Mouse (Mus musculus): Measurements from ENCODE around the gene 4632433K11Rik. TPM values are rescaled to one million over a fixed set of nuclear protein-coding genes. Genes with fewer than 3 reads are reported as not detected.

4632433K11Rik gene
- polyA plus RNA-seq, 1 experiment = not detected

DNA sequence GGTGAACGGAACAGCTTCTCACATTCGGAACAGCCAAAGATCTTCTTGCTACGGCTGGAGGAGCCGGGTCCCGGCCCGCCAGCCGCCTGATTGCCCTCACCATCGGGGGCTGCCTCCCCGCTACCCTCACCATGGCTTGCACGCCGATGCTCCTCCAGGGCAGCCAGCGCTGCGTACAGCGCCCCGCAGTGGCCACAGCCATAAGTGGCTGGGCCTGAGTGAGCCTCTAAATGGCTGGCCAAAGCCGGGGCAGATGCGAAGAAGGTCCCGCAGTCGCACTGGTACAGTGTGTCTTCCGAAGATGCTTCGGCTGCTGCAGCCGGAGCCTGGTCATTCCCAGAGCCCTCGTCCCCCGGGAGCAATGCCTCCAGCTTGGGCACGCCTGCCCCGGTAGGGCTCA is 25.7 kb upstream of the 4632433K11Rik start:
- no peak overlapping the region for H3K4me3 ChIP-seq (ENCODE audit: insufficient read depth, low read length)
- peaks cover 4% of the 10 kb centered on the region; the same call in 1 of the 2 replicates for H3K4me1 ChIP-seq (ENCODE audit: control insufficient read depth, insufficient read depth, low read length)
- no peak overlapping the region for H3K27ac ChIP-seq (ENCODE audit: insufficient read depth, low read depth, low read length)
- TF ChIP-seq POLR2A (IDR thresholded peaks at IDR 0.05; ENCODE audit: borderline replicate concordance, low read depth, low read length) (no peak), CTCF (IDR thresholded peaks at IDR 0.05; ENCODE audit: low read depth, low read length) (no peak)

GRCm38 (mm10) chr7:5012681-5013513 is 21.0 kb upstream of the 4632433K11Rik start:
- no peak for TF ChIP-seq POLR2A (IDR thresholded peaks at IDR 0.05; ENCODE audit: borderline replicate concordance, low read depth, low read length)
- TF ChIP-seq CTCF (IDR thresholded peaks at IDR 0.05; ENCODE audit: low read depth, low read length) = no peak
- no peak overlapping the region for H3K4me3 ChIP-seq (ENCODE audit: insufficient read depth, low read length)
- H3K4me1 ChIP-seq (ENCODE audit: control insufficient read depth, insufficient read depth, low read length) = peaks cover 11% of the 10 kb centered on the region
- H3K27ac ChIP-seq (ENCODE audit: insufficient read depth, low read depth, low read length) = 0 out of 2 replicates have a peak overlapping the region, but pooled peaks have one; percentile 4

- H3K4me1 ChIP-seq (ENCODE audit: control insufficient read depth, insufficient read depth, low read length) = peaks cover 18% of the 10 kb centered on the region
- peak within 1 kb of the TSS; percentile 100 for H3K27ac ChIP-seq (ENCODE audit: insufficient read depth, low read depth, low read length)
- peak within 1 kb of the TSS; percentile 97 for H3K4me3 ChIP-seq (ENCODE audit: insufficient read depth, low read length)
- TF ChIP-seq CTCF (IDR thresholded peaks at IDR 0.05; ENCODE audit: low read depth, low read length) (no peak), POLR2A (IDR thresholded peaks at IDR 0.05; ENCODE audit: borderline replicate concordance, low read depth, low read length) (no peak; the same call in 1 of the 2 replicates)
Measured at GRCm38 (mm10) chr7:5014251-5015117, 19.4 kb upstream of the 4632433K11Rik start, which contains the start of the genes Zfp524 and Fiz1. Zfp524 (plus strand) TSS chr7:5014415. Fiz1 (minus strand) TSS chr7:5014697.

DNA sequence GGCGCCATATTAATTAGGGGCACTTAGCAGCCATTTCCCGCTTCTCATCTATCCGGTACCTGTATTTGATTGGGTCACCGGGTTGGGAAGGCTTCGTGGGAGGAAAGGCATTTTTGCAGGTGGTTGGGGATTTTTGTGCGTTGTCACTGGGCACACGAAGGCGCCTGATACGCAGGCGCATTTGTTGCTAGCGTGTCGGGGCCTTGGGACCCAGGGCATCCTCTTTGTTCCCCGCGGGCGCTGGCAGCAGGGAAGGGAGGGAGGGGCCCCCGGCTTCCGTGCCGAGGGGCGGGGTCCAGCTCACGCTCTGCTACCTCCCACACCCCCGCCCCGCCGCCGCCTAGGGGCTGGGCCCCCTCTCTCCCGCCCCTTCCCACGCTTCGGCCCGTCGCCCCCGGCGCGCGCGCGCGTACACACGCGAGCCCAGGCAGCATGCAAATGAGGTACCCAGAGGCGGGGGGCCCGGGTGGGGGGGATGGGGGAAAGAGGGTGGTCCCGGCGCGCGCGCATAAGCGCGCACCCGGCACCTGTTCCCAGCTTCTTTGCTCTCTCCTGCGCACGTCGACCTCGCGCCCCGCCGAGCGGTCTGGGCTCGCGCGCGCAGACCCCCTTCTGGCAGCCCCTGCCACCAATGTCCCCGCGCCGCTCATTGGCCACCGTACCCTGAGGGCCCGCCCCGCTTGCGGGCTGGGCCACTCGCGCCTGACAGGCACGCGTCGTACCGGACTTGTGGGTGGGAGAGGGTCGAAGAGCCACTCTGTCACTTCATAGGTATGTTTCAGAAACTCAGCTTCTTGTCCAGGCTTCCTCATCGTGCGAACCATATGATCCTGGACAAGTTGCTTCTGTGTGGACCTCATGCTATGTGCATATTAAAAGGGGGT is 18.6 kb upstream of the 4632433K11Rik start, which contains the start of gene Gm44973:
Gene Gm44973, plus strand, starts transcription at position 379 of the 884 bp plus-strand sequence.
- Histone ChIP-seq H3K4me3 (ENCODE audit: insufficient read depth, low read length) (peak within 1 kb of the TSS; percentile 97), H3K27ac (ENCODE audit: insufficient read depth, low read depth, low read length) (peak within 1 kb of the TSS; percentile 100), H3K4me1 (ENCODE audit: control insufficient read depth, insufficient read depth, low read length) (peaks cover 18% of the 10 kb centered on the region)
- TF ChIP-seq CTCF (IDR thresholded peaks at IDR 0.05; ENCODE audit: low read depth, low read length) (no peak), POLR2A (IDR thresholded peaks at IDR 0.05; ENCODE audit: borderline replicate concordance, low read depth, low read length) (no peak)

- H3K27ac ChIP-seq (ENCODE audit: insufficient read depth, low read depth, low read length) = peak overlapping the region; percentile 80
- H3K4me3 ChIP-seq (ENCODE audit: insufficient read depth, low read length) = peak overlapping the region; percentile 94
- H3K4me1 ChIP-seq (ENCODE audit: control insufficient read depth, insufficient read depth, low read length) = peaks cover 18% of the 10 kb centered on the region
- TF ChIP-seq POLR2A (IDR thresholded peaks at IDR 0.05; ENCODE audit: borderline replicate concordance, low read depth, low read length) (no peak), CTCF (IDR thresholded peaks at IDR 0.05; ENCODE audit: low read depth, low read length) (no peak)
Measured at GRCm38 (mm10) chr7:5016057-5016456, 17.9 kb upstream of the 4632433K11Rik start.

GRCm38 (mm10) chr7:5016920-5017319 is 17.0 kb upstream of the 4632433K11Rik start:
- H3K4me3 ChIP-seq (ENCODE audit: insufficient read depth, low read length) = no peak overlapping the region
- H3K4me1 ChIP-seq (ENCODE audit: control insufficient read depth, insufficient read depth, low read length) = peaks cover 24% of the 10 kb centered on the region
- no peak overlapping the region for H3K27ac ChIP-seq (ENCODE audit: insufficient read depth, low read depth, low read length)
- TF ChIP-seq CTCF (IDR thresholded peaks at IDR 0.05; ENCODE audit: low read depth, low read length) (no peak), POLR2A (IDR thresholded peaks at IDR 0.05; ENCODE audit: borderline replicate concordance, low read depth, low read length) (no peak)

DNA sequence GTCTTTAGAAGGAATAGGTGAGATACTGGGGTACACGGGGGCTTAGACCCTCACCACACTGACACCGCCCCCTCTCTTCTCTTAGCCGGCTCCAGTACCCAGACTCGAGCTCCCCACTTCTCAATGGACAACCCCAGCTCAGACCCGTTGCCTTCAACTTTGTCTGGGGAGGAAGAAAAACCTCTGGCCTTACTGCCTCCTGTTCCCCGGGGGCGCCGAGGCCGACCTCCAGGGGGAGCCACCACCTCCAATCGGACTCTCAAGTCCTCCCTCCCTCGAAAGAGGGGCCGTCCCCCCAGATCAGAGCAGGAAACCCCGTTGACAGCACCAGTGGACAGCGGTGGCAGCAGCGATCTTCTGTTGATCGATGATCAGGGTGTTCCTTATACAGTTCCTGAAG is 16.6 kb upstream of the 4632433K11Rik start:
- Histone ChIP-seq H3K4me3 (ENCODE audit: insufficient read depth, low read length) (no peak overlapping the region), H3K4me1 (ENCODE audit: control insufficient read depth, insufficient read depth, low read length) (peaks cover 24% of the 10 kb centered on the region), H3K27ac (ENCODE audit: insufficient read depth, low read depth, low read length) (no peak overlapping the region)
- no peak for TF ChIP-seq POLR2A (IDR thresholded peaks at IDR 0.05; ENCODE audit: borderline replicate concordance, low read depth, low read length)
- TF ChIP-seq CTCF (IDR thresholded peaks at IDR 0.05; ENCODE audit: low read depth, low read length) = no peak

- Histone ChIP-seq H3K4me3 (ENCODE audit: insufficient read depth, low read length) (no peak overlapping the region), H3K4me1 (ENCODE audit: control insufficient read depth, insufficient read depth, low read length) (peaks cover 23% of the 10 kb centered on the region), H3K27ac (ENCODE audit: insufficient read depth, low read depth, low read length) (no peak overlapping the region)
- no peak for TF ChIP-seq POLR2A (IDR thresholded peaks at IDR 0.05; ENCODE audit: borderline replicate concordance, low read depth, low read length)
- TF ChIP-seq CTCF (IDR thresholded peaks at IDR 0.05; ENCODE audit: low read depth, low read length) = no peak
Measured at GRCm38 (mm10) chr7:5017931-5018330, 16.0 kb upstream of the 4632433K11Rik start.

DNA sequence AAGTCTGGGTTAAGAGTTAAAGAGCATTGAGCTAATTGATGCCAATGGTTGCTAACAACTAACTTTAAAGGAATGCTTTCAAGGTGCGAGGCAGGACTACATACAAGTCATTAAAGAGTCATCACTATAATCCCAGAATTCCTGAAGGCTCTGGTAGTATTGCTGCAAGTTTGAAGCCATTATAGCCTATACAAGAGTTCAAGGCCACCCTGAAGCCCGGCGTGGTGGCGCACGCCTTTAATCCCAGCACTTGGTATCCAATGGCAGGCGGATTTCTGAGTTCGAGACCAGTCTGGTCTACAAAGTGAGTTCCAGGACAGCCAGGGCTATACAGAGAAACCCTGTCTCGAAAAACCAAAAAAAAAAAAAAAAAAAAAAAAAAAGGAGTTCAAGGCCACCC is 14.3 kb upstream of the 4632433K11Rik start:
- H3K4me3 ChIP-seq (ENCODE audit: insufficient read depth, low read length) = peak overlapping the region; percentile 93
- peaks cover 18% of the 10 kb centered on the region for H3K4me1 ChIP-seq (ENCODE audit: control insufficient read depth, insufficient read depth, low read length)
- peak overlapping the region; percentile 88 for H3K27ac ChIP-seq (ENCODE audit: insufficient read depth, low read depth, low read length)

All from bone marrow macrophage, adult 2 months (primary cell).